Mouse (Mus musculus) limb, embryonic 10.5 days (tissue): ENCODE data around the gene Tubb5. TPM values are rescaled to one million over a fixed set of nuclear protein-coding genes. Genes with fewer than 3 reads are reported as not detected.
A peak's percentile ranks its signal among the peaks of the same experiment; 100 is the strongest.

Experiments
- DNase-seq: peaks from one replicate; pipeline ENCODE4 v3.0.0-alpha.2; 2017; ENCODE audit warnings: low spot score
- H3K27ac ChIP-seq: fragments of 300-500 bp; sonication (generic); 2 replicates; pipeline ENCODE4 v1.5.1; 2016; ENCODE audit warnings: mild to moderate bottlenecking
- H3K27me3 ChIP-seq: fragments of 300-500 bp; sonication (generic); 2 replicates; pipeline ENCODE4 v1.6.1; 2016; ENCODE audit warnings: low read depth, mild to moderate bottlenecking; ENCODE audit not compliant: poor library complexity, severe bottlenecking
- H3K36me3 ChIP-seq: fragments of 300-500 bp; sonication (generic); 2 replicates; pipeline ENCODE4 v1.6.1; 2016; ENCODE audit warnings: mild to moderate bottlenecking, moderate library complexity
- H3K4me1 ChIP-seq: fragments of 300-500 bp; sonication (generic); 2 replicates; pipeline ENCODE4 v1.6.1; 2016
- H3K4me3 ChIP-seq: fragments of 300-500 bp; sonication (generic); 2 replicates; pipeline ENCODE4 v1.5.1; 2016; ENCODE audit warnings: mild to moderate bottlenecking, moderate library complexity
- H3K9me3 ChIP-seq: fragments of 300-500 bp; sonication (generic); replicated peaks from 2 replicates; pipeline ENCODE4 v1.6.1; 2016; ENCODE audit warnings: mild to moderate bottlenecking
- WGBS: fragments of 180-500 bp; shearing (Covaris S2); methylation state at CpG from one replicate; pipeline ENCODE4 v1.1.7; 2016; 5-methylcytosine and 5-hydroxymethylcytosine counted together
- polyA plus RNA-seq: library from polyadenylated mRNA; unstranded; fragments of >200 nt; fragmentation: Nextera tagmentation; extraction: Ambion mirVana; gene quantifications from 2 replicates; pipeline ENCODE4 v1.2.1, GENCODE M21; 2016

Tubb5 gene
- polyA plus RNA-seq, 1 experiment from 2014 or later: 1,509 TPM

- H3K4me3 ChIP-seq: peak overlapping the region; percentile 73
- DNase-seq: no peak
Observed at GRCm38 (mm10) chr17:35868165-35868820, 30.2 kb upstream of the Tubb5 start.

GRCm38 (mm10) chr17:35866911-35867890, 29.1 kb upstream of the Tubb5 start:
- Histone ChIP-seq H3K4me1 (peaks cover 69% of the 10 kb centered on the region), H3K36me3 (peaks cover 49% of the 10 kb centered on the region), H3K9me3 (no peaks in the 10 kb centered on the region), H3K4me3 (peak overlapping the region; percentile 73), H3K27me3 (no peaks in the 10 kb centered on the region), H3K27ac (peak overlapping the region; percentile 97)
- DNase-seq: peak; percentile 56
- WGBS: 13% methylated on average over 26 of the region's 26 CpGs

More at GRCm38 (mm10) chr17:35868165-35868820, 30.2 kb upstream of the Tubb5 start:
- WGBS: 53% methylated on average over 17 of the region's 17 CpGs
- Histone ChIP-seq H3K27me3 (no peaks in the 10 kb centered on the region), H3K4me1 (peaks cover 73% of the 10 kb centered on the region), H3K36me3 (peaks cover 52% of the 10 kb centered on the region), H3K27ac (peak overlapping the region; percentile 97), H3K9me3 (no peaks in the 10 kb centered on the region)

GRCm38 (mm10) chr17:35866281-35866831, 28.2 kb upstream of the Tubb5 start:
- WGBS: under 1% methylated on average over 29 of the region's 38 CpGs
- DNase-seq: peak; percentile 79
- Histone ChIP-seq H3K4me3 (peak overlapping the region; percentile 73), H3K36me3 (peaks cover 42% of the 10 kb centered on the region), H3K9me3 (no peaks in the 10 kb centered on the region), H3K4me1 (peaks cover 71% of the 10 kb centered on the region), H3K27ac (peak overlapping the region; percentile 97), H3K27me3 (no peaks in the 10 kb centered on the region)

- Histone ChIP-seq H3K4me3 (peak within 1 kb of the TSS; percentile 73), H3K27ac (peak within 1 kb of the TSS; percentile 97), H3K4me1 (peaks cover 76% of the 10 kb centered on the region), H3K27me3 (no peaks in the 10 kb centered on the region), H3K36me3 (peaks cover 36% of the 10 kb centered on the region), H3K9me3 (no peaks in the 10 kb centered on the region)
- under 1% methylated on average over 46 of the region's 48 CpGs for WGBS
- DNase-seq: peak; percentile 90
Observed at GRCm38 (mm10) chr17:35865481-35866280, 27.6 kb upstream of the Tubb5 start, which contains the start of gene Ppp1r18. Ppp1r18 (plus strand) TSS chr17:35865593.

GRCm38 (mm10) chr17:35864832-35865353, 26.8 kb upstream of the Tubb5 start:
- H3K4me3 ChIP-seq: peak overlapping the region; percentile 73
- peaks cover 71% of the 10 kb centered on the region for H3K4me1 ChIP-seq
- no peaks in the 10 kb centered on the region for H3K9me3 ChIP-seq
- peak overlapping the region; percentile 97 for H3K27ac ChIP-seq
- 24% methylated on average over 10 of the region's 10 CpGs for WGBS
- peaks cover 29% of the 10 kb centered on the region for H3K36me3 ChIP-seq
- DNase-seq: no peak
- no peaks in the 10 kb centered on the region for H3K27me3 ChIP-seq

DNA sequence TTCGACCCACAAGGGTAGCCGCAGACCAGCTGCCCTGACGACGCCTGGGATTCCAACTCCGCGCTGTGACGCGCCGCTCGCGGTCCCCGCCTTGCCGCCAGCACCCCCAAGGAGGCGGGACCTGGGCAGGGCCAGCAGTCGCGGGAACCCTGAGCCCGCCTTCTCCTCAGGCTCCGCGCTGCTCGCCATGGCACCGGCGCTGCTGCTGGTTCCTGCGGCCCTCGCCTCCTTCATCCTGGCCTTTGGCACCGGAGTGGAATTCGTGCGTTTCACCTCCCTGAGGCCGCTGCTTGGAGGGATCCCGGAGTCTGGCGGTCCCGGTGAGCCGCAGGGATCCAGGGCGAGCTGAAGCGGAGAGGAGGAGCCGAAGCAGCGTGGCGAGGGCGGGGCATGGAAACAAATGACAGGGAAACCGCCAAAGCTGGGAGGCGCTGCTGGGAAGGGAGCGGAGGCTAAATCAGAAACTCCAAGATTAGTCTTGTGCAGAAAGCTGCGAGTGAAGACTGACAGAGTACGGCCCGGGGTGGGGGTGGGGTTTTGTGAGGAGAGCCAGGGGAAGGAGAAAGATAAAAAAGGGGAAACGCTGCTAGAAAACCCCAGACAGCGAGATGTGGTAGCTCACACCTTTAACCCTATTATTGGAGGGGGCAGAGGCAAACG, 23.2 kb upstream of the Tubb5 start, which contains the start of gene Nrm:
Gene Nrm, plus strand, starts transcription at position 121 of the 660 bp plus-strand sequence.
- DNase-seq: peak; percentile 91
- Histone ChIP-seq H3K36me3 (peaks cover 51% of the 10 kb centered on the region), H3K4me1 (peaks cover 39% of the 10 kb centered on the region), H3K9me3 (no peaks in the 10 kb centered on the region), H3K27ac (peak within 1 kb of the TSS; percentile 95), H3K4me3 (peak within 1 kb of the TSS; percentile 86), H3K27me3 (no peaks in the 10 kb centered on the region)
- under 1% methylated on average over 47 of the region's 47 CpGs for WGBS

GRCm38 (mm10) chr17:35860831-35861197, 22.7 kb upstream of the Tubb5 start:
- peak overlapping the region; percentile 95 for H3K27ac ChIP-seq
- 5% methylated on average over 12 of the region's 12 CpGs for WGBS

GRCm38 (mm10) chr17:35859835-35860234, 21.7 kb upstream of the Tubb5 start:
- Histone ChIP-seq H3K9me3 (no peaks in the 10 kb centered on the region), H3K27me3 (no peaks in the 10 kb centered on the region), H3K4me1 (peaks cover 25% of the 10 kb centered on the region; the same call in 1 of the 2 replicates), H3K4me3 (no peak overlapping the region), H3K36me3 (peaks cover 59% of the 10 kb centered on the region), H3K27ac (no peak overlapping the region)
- no peak for DNase-seq
- 71% methylated on average over 2 of the region's 2 CpGs for WGBS

More at GRCm38 (mm10) chr17:35860831-35861197, 22.7 kb upstream of the Tubb5 start:
- peaks cover 34% of the 10 kb centered on the region for H3K4me1 ChIP-seq
- H3K9me3 ChIP-seq: no peaks in the 10 kb centered on the region
- peaks cover 53% of the 10 kb centered on the region for H3K36me3 ChIP-seq
- H3K27me3 ChIP-seq: no peaks in the 10 kb centered on the region
- H3K4me3 ChIP-seq: peak overlapping the region; percentile 86
- no peak for DNase-seq

DNA sequence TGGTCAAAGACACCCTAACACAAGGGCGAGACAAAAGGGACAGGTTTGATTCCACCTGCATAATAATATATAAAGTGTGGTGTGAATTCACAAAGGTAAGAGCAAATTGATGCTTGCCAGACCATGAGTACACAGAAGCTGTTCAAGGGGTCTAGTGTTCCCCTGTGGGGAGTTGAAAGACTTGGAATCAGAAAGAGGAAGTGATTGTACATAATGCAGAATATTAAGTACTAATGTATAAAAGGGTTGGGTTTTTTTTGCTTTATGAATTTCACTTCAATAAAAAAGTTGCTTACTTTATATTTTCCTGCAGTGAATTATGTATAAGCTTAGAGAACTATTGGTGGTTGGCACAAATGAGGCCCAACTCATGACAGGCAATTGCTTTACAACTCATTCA, 21.3 kb upstream of the Tubb5 start:
- H3K4me1 ChIP-seq: peaks cover 20% of the 10 kb centered on the region; the same call in 1 of the 2 replicates
- H3K27ac ChIP-seq: no peak overlapping the region
- H3K9me3 ChIP-seq: no peaks in the 10 kb centered on the region
- H3K4me3 ChIP-seq: no peak overlapping the region
- H3K36me3 ChIP-seq: peaks cover 61% of the 10 kb centered on the region
- no peak for DNase-seq
- 91% methylated on average over 1 of the region's 1 CpGs for WGBS
- H3K27me3 ChIP-seq: no peaks in the 10 kb centered on the region

- WGBS: 89% methylated on average over 3 of the region's 3 CpGs
- no peaks in the 10 kb centered on the region for H3K27me3 ChIP-seq
- H3K36me3 ChIP-seq: peaks cover 95% of the 10 kb centered on the region
- no peak overlapping the region for H3K4me3 ChIP-seq
- no peaks in the 10 kb centered on the region for H3K9me3 ChIP-seq
- no peak for DNase-seq
- H3K27ac ChIP-seq: no peak overlapping the region
- H3K4me1 ChIP-seq: no peaks in the 10 kb centered on the region
Observed at GRCm38 (mm10) chr17:35850974-35851373, 12.9 kb upstream of the Tubb5 start.

- Histone ChIP-seq H3K4me1 (peaks cover 1% of the 10 kb centered on the region; the same call in 1 of the 2 replicates), H3K36me3 (peaks cover 90% of the 10 kb centered on the region), H3K27ac (no peak overlapping the region), H3K9me3 (no peaks in the 10 kb centered on the region), H3K4me3 (no peak overlapping the region; the same call in 1 of the 2 replicates), H3K27me3 (no peaks in the 10 kb centered on the region)
- WGBS: 72% methylated on average over 1 of the region's 1 CpGs
- DNase-seq: no peak
Observed at GRCm38 (mm10) chr17:35848112-35848511, 10.0 kb upstream of the Tubb5 start.
